Mouse (Mus musculus) frontal cortex, postnatal 14 days (tissue): ENCODE results near the gene Ift46.

Experiments
- DNase-seq, 2 experiments: peaks; one replicate each; pipeline ENCODE4 v3.0.0; 2022; ENCODE audit warnings: low spot score in 2 of 2

The Ift46 gene

GRCm38 (mm10) chr9:44767101-44768028 is at the start of gene Ift46, which contains the start of gene Arcn1:
Gene Ift46 (plus strand): TSS chr9:44767908.
Gene Arcn1 (minus strand): TSS chr9:44767845.
- DNase-seq: peak; percentile 61 to 68

GRCm38 (mm10) chr9:44718937-44719631 is 48.6 kb upstream of the Ift46 start:
- no peak for DNase-seq

GRCm38 (mm10) chr9:44719632-44720357 is 47.9 kb upstream of the Ift46 start:
- no peak for DNase-seq

GRCm38 (mm10) chr9:44720358-44721153 is 47.2 kb upstream of the Ift46 start:
- no peak for DNase-seq

- DNase-seq: peak; percentile 72 to 76
These were observed 46.4 kb upstream of the Ift46 start for GRCm38 (mm10) chr9:44721154-44721876.

- no peak for DNase-seq
These were observed 45.9 kb upstream of the Ift46 start for GRCm38 (mm10) chr9:44721877-44722186.

GRCm38 (mm10) chr9:44722575-44722974 is 45.1 kb upstream of the Ift46 start:
- no peak for DNase-seq

- DNase-seq: no peak
These were observed 44.7 kb upstream of the Ift46 start for GRCm38 (mm10) chr9:44723008-44723407.

GRCm38 (mm10) chr9:44723521-44724041 is 44.1 kb upstream of the Ift46 start:
- no peak for DNase-seq

GRCm38 (mm10) chr9:44724223-44724622 is 43.5 kb upstream of the Ift46 start:
- DNase-seq: no peak

- no peak for DNase-seq
These were observed 43.0 kb upstream of the Ift46 start for GRCm38 (mm10) chr9:44724665-44725064.

- DNase-seq: no peak
These were observed 41.1 kb upstream of the Ift46 start for GRCm38 (mm10) chr9:44726431-44727146.

- DNase-seq: no peak
These were observed 40.3 kb upstream of the Ift46 start for GRCm38 (mm10) chr9:44727441-44727840.

- no peak for DNase-seq
These were observed 35.6 kb upstream of the Ift46 start for GRCm38 (mm10) chr9:44732130-44732549.

- no peak for DNase-seq
These were observed 34.7 kb upstream of the Ift46 start for GRCm38 (mm10) chr9:44732921-44733530.

- DNase-seq: no peak
These were observed 33.8 kb upstream of the Ift46 start for GRCm38 (mm10) chr9:44733671-44734523.

- peak in 1 of 2 experiments; percentile 59 for DNase-seq
These were observed 32.9 kb upstream of the Ift46 start, which contains the start of gene Phldb1 for GRCm38 (mm10) chr9:44734524-44735494. Gene Phldb1 (minus strand): TSS chr9:44735198.
